Mouse (Mus musculus) bone marrow, adult 2 months (tissue): Measurements from ENCODE around the gene Chmp3. TPM values are rescaled to one million over a fixed set of nuclear protein-coding genes. Genes with fewer than 3 reads are reported as not detected.

Experiments used
- H3K27ac ChIP-seq: fragments of 200-500 bp; 2 replicates; pipeline ENCODE4 v1.5.1; 2012; ENCODE audit warnings: low read depth, mild to moderate bottlenecking, control low read depth, inconsistent platforms, low read length; ENCODE audit not compliant: control insufficient read depth, poor library complexity, insufficient read depth
- H3K4me1 ChIP-seq: fragments of 200-500 bp; 2 replicates; pipeline ENCODE4 v1.6.1; 2011; ENCODE audit warnings: low read length; ENCODE audit not compliant: control insufficient read depth, insufficient read depth
- H3K4me3 ChIP-seq: fragments of 200-500 bp; replicated peaks from 2 replicates; pipeline ENCODE3; 2011; ENCODE audit warnings: mild to moderate bottlenecking, low read depth, low read length, control low read depth; ENCODE audit not compliant: control insufficient read depth
- CTCF ChIP-seq: fragments of 200-500 bp; IDR thresholded peaks from 2 replicates; pipeline ENCODE4 v1.5.1; 2011; ENCODE audit warnings: low read length, control low read depth; ENCODE audit not compliant: control insufficient read depth, insufficient read depth
- POLR2A ChIP-seq: fragments of 200-500 bp; IDR thresholded peaks from 2 replicates; pipeline ENCODE4 v1.6.1; 2011; ENCODE audit warnings: low read depth, mild to moderate bottlenecking, control low read depth, low read length, borderline replicate concordance; ENCODE audit not compliant: control insufficient read depth
- WGBS: fragments of 180-500 bp; shearing (Covaris S2); methylation state at CpG from one replicate; pipeline ENCODE4 v1.1.7; 2018; 5-methylcytosine and 5-hydroxymethylcytosine counted together
- polyA plus RNA-seq: library from polyadenylated mRNA; stranded (reverse); fragments of >200 nt; gene quantifications from 2 replicates; pipeline ENCODE4 v1.2.4, GENCODE M21; 2011; ENCODE audit warnings: low replicate concordance; ENCODE audit not compliant: missing spikeins, insufficient read depth, insufficient read length

Chmp3 gene
- polyA plus RNA-seq = 142 and 180 TPM in 2 replicates

DNA sequence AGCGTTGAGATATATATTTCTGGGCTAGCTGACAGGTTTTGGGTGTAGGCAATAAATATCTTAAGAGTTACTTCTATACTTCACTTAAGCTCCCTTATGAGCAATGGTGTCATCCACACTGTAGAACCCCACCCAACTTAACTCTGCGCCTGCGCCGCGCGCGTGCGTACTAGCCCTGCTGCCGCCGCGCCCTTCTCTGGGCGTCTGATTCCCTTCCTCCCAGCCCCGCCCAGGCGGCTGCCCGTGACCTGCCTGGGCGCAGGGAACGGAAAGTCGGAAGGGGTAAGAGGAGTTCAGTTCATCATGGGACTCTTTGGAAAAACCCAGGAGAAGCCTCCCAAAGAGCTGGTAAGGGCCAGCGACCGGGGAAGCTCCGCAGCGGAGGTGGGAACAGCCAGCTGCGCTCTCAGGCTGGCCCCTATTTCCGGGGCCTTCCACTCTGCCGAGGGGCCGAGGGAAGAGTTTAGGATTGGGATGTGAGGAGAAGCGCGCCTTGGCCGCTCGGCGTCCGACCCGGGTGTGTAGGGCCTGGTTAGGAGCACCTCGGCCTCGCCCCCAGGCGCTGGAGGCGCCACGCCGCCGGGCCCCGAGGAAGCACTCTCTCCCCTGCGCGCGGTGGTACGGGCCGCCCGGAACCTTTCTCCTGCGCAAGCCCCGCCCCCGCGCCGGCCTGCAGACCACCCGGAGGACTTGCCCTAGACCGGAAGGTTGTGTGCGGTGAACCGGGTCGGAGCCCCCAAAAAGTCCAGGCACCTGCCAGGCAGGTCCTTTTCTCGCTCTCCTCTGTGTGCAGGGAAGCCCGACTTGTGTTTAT is at the start of gene Chmp3:
Gene Chmp3 (plus strand): TSS at position 112 of the 814 bp plus-strand sequence.
- peak; percentile 58; the same call in 1 of the 2 replicates for TF ChIP-seq POLR2A
- no peak for TF ChIP-seq CTCF
- under 1% methylated on average over 59 of the region's 59 CpGs for WGBS
- Histone ChIP-seq H3K4me3 (peak within 1 kb of the TSS; percentile 94), H3K27ac (peak within 1 kb of the TSS; percentile 96), H3K4me1 (no peaks in the 10 kb centered on the region; the same call in 1 of the 2 replicates)

DNA sequence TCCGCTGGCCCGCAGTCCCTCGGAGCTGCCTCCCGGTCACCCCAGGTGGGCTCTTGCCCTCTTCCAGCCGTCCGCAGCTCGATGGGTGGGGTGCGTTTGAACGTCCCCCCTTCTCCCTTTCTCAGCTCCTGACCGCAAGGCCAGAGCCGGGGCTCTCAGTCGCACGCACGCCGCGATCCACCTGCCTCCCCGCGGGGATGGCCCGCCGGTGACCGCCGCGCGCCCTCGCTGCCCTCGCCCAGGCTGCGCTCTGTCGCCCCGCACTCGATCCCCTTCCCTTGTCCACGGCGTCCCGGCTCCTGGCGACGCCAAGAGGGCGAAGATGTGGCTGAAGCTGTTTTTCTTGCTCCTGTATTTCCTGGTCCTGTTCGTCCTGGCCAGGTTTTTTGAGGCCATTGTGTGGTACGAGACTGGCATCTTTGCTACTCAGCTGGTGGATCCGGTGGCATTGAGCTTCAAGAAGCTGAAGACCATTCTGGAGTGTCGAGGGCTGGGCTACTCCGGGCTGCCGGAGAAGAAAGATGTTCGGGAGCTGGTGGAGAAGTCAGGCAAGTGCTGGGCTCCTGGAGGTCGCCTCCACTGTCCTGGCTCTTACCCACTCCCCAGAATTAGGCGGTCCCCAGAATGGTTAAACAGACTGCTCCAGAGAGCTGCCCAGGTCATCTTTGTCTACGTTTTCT is 49.1 kb upstream of the Chmp3 start:
- peak overlapping the region; percentile 89 for H3K4me3 ChIP-seq
- no peak for TF ChIP-seq CTCF
- TF ChIP-seq POLR2A = no peak
- under 1% methylated on average over 46 of the region's 46 CpGs for WGBS

DNA sequence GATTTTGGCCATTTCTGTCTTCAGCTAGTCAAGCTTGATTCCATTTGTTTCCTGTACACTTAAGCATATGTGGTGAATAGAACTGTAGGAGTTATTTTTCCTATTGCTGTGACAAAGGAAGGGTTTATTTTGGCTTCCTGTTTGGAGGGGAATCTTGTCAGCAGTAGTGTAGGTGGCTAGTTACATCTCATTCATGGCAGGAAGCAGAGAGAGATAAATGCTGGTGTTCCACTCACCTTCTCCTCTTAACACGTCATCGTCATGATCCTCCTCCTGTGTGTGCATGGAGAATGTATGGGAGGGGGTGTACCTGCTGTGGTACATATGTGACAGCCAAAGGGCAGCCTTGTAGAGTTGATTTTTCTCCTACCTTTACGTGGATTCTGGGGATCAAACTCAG is 43.0 kb upstream of the Chmp3 start:
- WGBS = 83% methylated on average over 3 of the region's 3 CpGs
- no peak overlapping the region for H3K27ac ChIP-seq
- no peak overlapping the region for H3K4me3 ChIP-seq
- no peaks in the 10 kb centered on the region for H3K4me1 ChIP-seq
- TF ChIP-seq POLR2A (no peak), CTCF (no peak)

More for the DNA sequence above, 49.1 kb upstream of the Chmp3 start:
- no peaks in the 10 kb centered on the region for H3K4me1 ChIP-seq
- H3K27ac ChIP-seq = peak overlapping the region; percentile 98

GRCm38 (mm10) chr6:71503001-71503400 is 40.6 kb upstream of the Chmp3 start:
- TF ChIP-seq CTCF = no peak
- TF ChIP-seq POLR2A = no peak
- Histone ChIP-seq H3K4me3 (no peak overlapping the region), H3K27ac (no peak overlapping the region), H3K4me1 (no peaks in the 10 kb centered on the region)
- 70% methylated on average over 4 of the region's 4 CpGs for WGBS

DNA sequence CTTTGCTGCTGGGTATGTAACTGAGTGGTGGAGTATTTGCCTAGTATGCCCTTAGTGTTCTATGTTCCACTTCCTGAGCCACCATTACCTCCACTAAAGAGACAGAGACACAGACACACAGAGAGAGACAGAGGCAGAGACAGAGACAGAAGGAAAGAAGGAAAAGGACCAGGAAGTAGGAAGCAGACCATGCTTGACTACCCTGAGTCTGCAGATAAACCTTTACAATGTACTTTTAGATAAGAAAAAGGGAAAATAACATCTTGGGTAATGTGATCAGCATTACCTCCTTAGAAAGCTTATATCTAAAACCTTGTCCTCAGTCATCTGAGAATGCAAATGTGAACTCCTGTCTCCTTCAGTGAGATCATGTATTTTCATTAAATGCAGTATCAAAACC is 39.9 kb upstream of the Chmp3 start:
- Histone ChIP-seq H3K4me1 (no peaks in the 10 kb centered on the region), H3K27ac (no peak overlapping the region), H3K4me3 (no peak overlapping the region)
- TF ChIP-seq CTCF (no peak), POLR2A (no peak)

DNA sequence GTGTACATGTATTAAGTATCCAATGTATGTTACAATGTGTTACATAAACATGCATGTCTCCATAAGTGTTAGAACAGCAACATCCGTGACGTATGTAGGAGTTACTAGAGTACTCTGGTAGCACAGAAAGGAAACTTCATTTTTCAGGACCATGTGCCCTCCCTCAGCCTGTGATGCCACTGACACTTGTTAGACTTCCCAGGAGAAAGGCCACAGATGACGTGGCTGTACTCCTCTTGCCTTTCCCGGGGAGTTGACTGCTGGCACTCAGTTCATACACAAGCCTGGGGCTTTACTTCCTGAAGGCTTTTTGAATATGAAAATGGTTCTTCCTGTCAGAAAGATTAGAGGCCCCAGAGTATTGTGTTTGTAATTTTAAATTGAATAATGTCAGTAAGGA is 39.5 kb upstream of the Chmp3 start:
- WGBS = 78% methylated on average over 4 of the region's 4 CpGs
- Histone ChIP-seq H3K4me3 (no peak overlapping the region), H3K27ac (no peak overlapping the region), H3K4me1 (no peaks in the 10 kb centered on the region)
- TF ChIP-seq POLR2A (no peak), CTCF (no peak)

DNA sequence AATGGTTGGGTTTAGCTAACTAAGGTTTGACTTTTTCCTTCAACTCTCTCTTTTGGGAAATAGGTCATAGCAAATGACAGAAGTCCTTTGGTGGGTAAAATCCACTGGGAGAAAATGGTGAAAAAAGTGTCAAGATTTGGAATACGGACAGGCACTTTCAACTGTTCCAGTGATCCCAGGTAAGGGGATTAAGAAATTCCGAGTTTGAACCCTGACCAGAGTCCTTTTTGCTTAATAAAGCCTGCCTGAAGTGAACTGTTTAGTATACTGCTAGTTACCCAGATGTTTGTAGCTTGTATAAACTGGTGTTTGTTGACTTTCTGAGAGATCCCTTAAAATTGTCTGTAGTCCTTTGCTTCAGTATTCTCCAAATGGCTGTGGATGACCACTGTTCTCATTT is 37.9 kb upstream of the Chmp3 start:
- 80% methylated on average over 2 of the region's 2 CpGs for WGBS
- no peak overlapping the region for H3K4me3 ChIP-seq
- TF ChIP-seq POLR2A = no peak
- no peak for TF ChIP-seq CTCF

DNA sequence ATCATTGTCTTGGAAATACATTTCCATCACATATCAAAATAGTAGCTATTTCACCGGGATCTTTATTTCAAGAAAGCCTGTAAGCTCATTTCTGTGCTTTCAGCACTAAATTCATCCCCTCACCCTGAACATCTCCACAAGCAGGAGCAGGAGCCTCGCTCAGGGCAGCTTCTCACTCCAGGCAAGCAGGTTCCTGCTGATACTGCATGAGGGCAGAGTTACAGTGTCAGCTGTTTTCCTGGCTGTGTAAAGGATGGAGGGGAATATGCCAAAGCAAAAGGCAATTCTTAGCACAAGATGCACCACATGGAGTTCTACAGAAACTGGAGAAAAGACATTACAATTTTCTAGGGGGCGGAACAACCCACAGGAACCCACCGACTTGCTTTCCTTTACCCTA is 24.1 kb upstream of the Chmp3 start:
- no peaks in the 10 kb centered on the region for H3K4me1 ChIP-seq
- no peak overlapping the region for H3K27ac ChIP-seq
- TF ChIP-seq CTCF (no peak), POLR2A (no peak)
- 86% methylated on average over 4 of the region's 4 CpGs for WGBS
- no peak overlapping the region for H3K4me3 ChIP-seq

More for the DNA sequence above, 37.9 kb upstream of the Chmp3 start:
- no peaks in the 10 kb centered on the region for H3K4me1 ChIP-seq
- no peak overlapping the region for H3K27ac ChIP-seq
